Mouse (Mus musculus): Measurements from ENCODE around the gene Ptprr. TPM values are rescaled to one million over a fixed set of nuclear protein-coding genes. Genes with fewer than 3 reads are reported as not detected.

The Ptprr gene
- polyA plus RNA-seq, 1 experiment from 2014 or later, result 2.9 TPM

- no peak for ATAC-seq (ENCODE audit: low FRiP score)
- no peaks in the 10 kb centered on the region for H3K4me1 ChIP-seq (ENCODE audit: control insufficient read depth, insufficient read depth, low read length)
These were observed 243.5 kb downstream of the Ptprr start for GRCm38 (mm10) chr10:116261559-116261958.

GRCm38 (mm10) chr10:116264521-116264920 lies 246.5 kb downstream of the Ptprr start:
- H3K27ac ChIP-seq (ENCODE audit: low read depth, low read length), result no peak overlapping the region
- no peaks in the 10 kb centered on the region for H3K27me3 ChIP-seq (ENCODE audit: control insufficient read depth, insufficient read depth, low read length)
- no peak overlapping the region for H3K4me2 ChIP-seq
- WGBS, result 84% methylated on average over 11 of the region's 11 CpGs
- H3K9me3 ChIP-seq (ENCODE audit: control insufficient read depth, low read length), result no peaks in the 10 kb centered on the region
- H3K4me3 ChIP-seq (ENCODE audit: low read depth, low read length), result no peak overlapping the region
- no peak for DNase-seq (ENCODE audit: low spot score, missing footprints)
- H3K9ac ChIP-seq (ENCODE audit: low read length), result no peak overlapping the region
- ATAC-seq (ENCODE audit: low FRiP score), result no peak
- H3K4me1 ChIP-seq (ENCODE audit: control insufficient read depth, insufficient read depth, low read length), result peaks cover 4% of the 10 kb centered on the region; the same call in 1 of the 2 replicates
- no peaks in the 10 kb centered on the region for H3K36me3 ChIP-seq (ENCODE audit: control insufficient read depth, insufficient read depth, low read length)

More at GRCm38 (mm10) chr10:116261559-116261958, 243.5 kb downstream of the Ptprr start:
- Histone ChIP-seq H3K4me3 (ENCODE audit: low read depth, low read length) (no peak overlapping the region), H3K27ac (ENCODE audit: low read depth, low read length) (no peak overlapping the region), H3K9me3 (ENCODE audit: control insufficient read depth, low read length) (no peaks in the 10 kb centered on the region), H3K4me2 (no peak overlapping the region), H3K27me3 (ENCODE audit: control insufficient read depth, insufficient read depth, low read length) (no peaks in the 10 kb centered on the region), H3K9ac (ENCODE audit: low read length) (no peak overlapping the region), H3K36me3 (ENCODE audit: control insufficient read depth, insufficient read depth, low read length) (no peaks in the 10 kb centered on the region)
- DNase-seq (ENCODE audit: low spot score, missing footprints), result no peak
- 68% methylated on average over 5 of the region's 5 CpGs for WGBS

DNA sequence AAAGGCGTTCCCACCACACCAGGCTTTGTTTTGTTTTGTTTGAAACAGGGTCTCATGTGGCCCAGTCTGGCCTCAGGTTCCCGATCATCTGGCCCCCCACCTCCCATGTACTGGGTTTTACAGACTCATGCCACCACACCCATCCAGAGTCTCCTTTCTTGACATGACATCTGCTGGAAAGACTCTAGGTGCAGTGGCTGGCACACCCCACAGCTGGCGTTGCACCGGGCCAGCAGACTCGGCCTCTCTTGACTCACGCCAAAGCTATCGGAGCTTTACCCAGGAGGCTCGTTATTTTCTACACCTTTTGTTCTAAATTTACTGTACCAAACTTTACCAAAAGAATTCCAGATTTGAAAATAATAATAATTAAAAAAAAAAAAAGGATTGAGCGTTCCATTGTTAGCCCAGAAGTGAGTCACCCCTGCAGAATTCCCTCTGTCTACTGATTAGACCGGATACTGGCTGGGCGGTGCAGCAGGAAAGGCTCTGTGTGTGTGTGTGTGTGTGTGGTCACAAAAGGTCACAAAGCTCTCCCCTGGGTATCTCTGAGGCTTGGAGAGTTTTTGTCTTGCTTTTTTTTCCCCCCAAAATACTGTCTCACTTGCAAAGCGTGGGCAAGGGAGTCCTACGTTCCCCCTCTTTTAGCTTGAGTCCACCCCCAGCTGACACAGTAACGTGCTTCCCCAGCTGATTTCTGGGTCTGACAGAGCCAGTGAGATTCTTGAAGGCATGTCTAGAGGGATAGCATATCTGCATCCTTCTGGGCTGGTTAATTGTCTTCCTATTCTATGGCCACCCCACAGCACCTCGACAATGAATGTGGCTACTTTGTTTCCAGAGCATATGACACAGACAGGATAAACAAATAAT lies 248.8 kb downstream of the Ptprr start:
- Histone ChIP-seq H3K9me3 (ENCODE audit: control insufficient read depth, low read length) (no peaks in the 10 kb centered on the region), H3K27me3 (ENCODE audit: control insufficient read depth, insufficient read depth, low read length) (no peaks in the 10 kb centered on the region), H3K36me3 (ENCODE audit: control insufficient read depth, insufficient read depth, low read length) (no peaks in the 10 kb centered on the region), H3K4me3 (ENCODE audit: low read depth, low read length) (no peak overlapping the region), H3K4me2 (no peak overlapping the region), H3K27ac (ENCODE audit: low read depth, low read length) (no peak overlapping the region), H3K4me1 (ENCODE audit: control insufficient read depth, insufficient read depth, low read length) (peaks cover 4% of the 10 kb centered on the region; the same call in 1 of the 2 replicates), H3K9ac (ENCODE audit: low read length) (no peak overlapping the region)
- ATAC-seq (ENCODE audit: low FRiP score) (no peak), DNase-seq (ENCODE audit: low spot score, missing footprints) (no peak)
- 78% methylated on average over 15 of the region's 15 CpGs for WGBS

- DNase-seq (ENCODE audit: low spot score, missing footprints), result no peak
- Histone ChIP-seq H3K27ac (ENCODE audit: low read depth, low read length) (no peak overlapping the region), H3K4me3 (ENCODE audit: low read depth, low read length) (no peak overlapping the region), H3K9ac (ENCODE audit: low read length) (no peak overlapping the region), H3K4me1 (ENCODE audit: control insufficient read depth, insufficient read depth, low read length) (peaks cover 4% of the 10 kb centered on the region; the same call in 1 of the 2 replicates), H3K9me3 (ENCODE audit: control insufficient read depth, low read length) (no peaks in the 10 kb centered on the region), H3K4me2 (no peak overlapping the region), H3K36me3 (ENCODE audit: control insufficient read depth, insufficient read depth, low read length) (no peaks in the 10 kb centered on the region), H3K27me3 (ENCODE audit: control insufficient read depth, insufficient read depth, low read length) (no peaks in the 10 kb centered on the region)
- no peak for ATAC-seq (ENCODE audit: low FRiP score)
- 67% methylated on average over 4 of the region's 4 CpGs for WGBS
These were observed 249.4 kb downstream of the Ptprr start for GRCm38 (mm10) chr10:116267434-116267822.

GRCm38 (mm10) chr10:116268343-116268742 lies 250.3 kb downstream of the Ptprr start:
- Histone ChIP-seq H3K9ac (ENCODE audit: low read length) (no peak overlapping the region), H3K27ac (ENCODE audit: low read depth, low read length) (no peak overlapping the region), H3K4me2 (no peak overlapping the region), H3K27me3 (ENCODE audit: control insufficient read depth, insufficient read depth, low read length) (no peaks in the 10 kb centered on the region), H3K36me3 (ENCODE audit: control insufficient read depth, insufficient read depth, low read length) (no peaks in the 10 kb centered on the region), H3K9me3 (ENCODE audit: control insufficient read depth, low read length) (no peaks in the 10 kb centered on the region), H3K4me3 (ENCODE audit: low read depth, low read length) (no peak overlapping the region), H3K4me1 (ENCODE audit: control insufficient read depth, insufficient read depth, low read length) (peaks cover 4% of the 10 kb centered on the region; the same call in 1 of the 2 replicates)
- ATAC-seq (ENCODE audit: low FRiP score), result peak; percentile 38; the same call in 1 of the 2 replicates
- 42% methylated on average over 4 of the region's 4 CpGs for WGBS
- no peak for DNase-seq (ENCODE audit: low spot score, missing footprints)

- H3K4me3 ChIP-seq (ENCODE audit: low read depth, low read length), result no peak overlapping the region
- peaks cover 4% of the 10 kb centered on the region; the same call in 1 of the 2 replicates for H3K4me1 ChIP-seq (ENCODE audit: control insufficient read depth, insufficient read depth, low read length)
- H3K9me3 ChIP-seq (ENCODE audit: control insufficient read depth, low read length), result no peaks in the 10 kb centered on the region
- ATAC-seq (ENCODE audit: low FRiP score), result no peak
- no peak overlapping the region for H3K9ac ChIP-seq (ENCODE audit: low read length)
- peak; percentile 72 for DNase-seq (ENCODE audit: low spot score, missing footprints)
- 73% methylated on average over 12 of the region's 12 CpGs for WGBS
- no peak overlapping the region for H3K27ac ChIP-seq (ENCODE audit: low read depth, low read length)
- H3K36me3 ChIP-seq (ENCODE audit: control insufficient read depth, insufficient read depth, low read length), result no peaks in the 10 kb centered on the region
- no peaks in the 10 kb centered on the region for H3K27me3 ChIP-seq (ENCODE audit: control insufficient read depth, insufficient read depth, low read length)
- H3K4me2 ChIP-seq, result no peak overlapping the region
These were observed 252.8 kb downstream of the Ptprr start for GRCm38 (mm10) chr10:116270646-116271469.

DNA sequence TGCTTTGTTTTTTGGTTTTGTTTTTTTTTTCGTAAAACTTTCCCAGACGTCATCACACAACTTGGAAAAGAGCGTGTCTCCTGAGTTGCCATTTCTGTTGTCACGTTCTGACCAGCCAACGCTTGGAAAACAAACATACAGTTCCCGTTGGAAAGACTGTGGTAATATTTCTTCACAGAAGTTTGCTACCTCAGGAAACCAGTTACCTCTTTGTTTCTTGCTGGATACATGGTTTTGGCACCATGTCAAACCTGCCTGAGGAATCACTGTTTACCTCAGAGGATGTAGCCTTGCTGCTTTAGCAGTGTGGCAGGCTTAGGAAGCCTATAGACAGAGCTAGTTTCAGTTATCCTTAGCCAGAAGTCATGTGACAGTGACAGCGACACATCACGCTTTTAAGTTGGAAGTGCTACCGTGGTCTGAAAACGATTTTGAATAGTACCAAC lies 253.5 kb downstream of the Ptprr start:
- 92% methylated on average over 10 of the region's 10 CpGs for WGBS
- Histone ChIP-seq H3K4me1 (ENCODE audit: control insufficient read depth, insufficient read depth, low read length) (peaks cover 4% of the 10 kb centered on the region; the same call in 1 of the 2 replicates), H3K4me2 (no peak overlapping the region), H3K36me3 (ENCODE audit: control insufficient read depth, insufficient read depth, low read length) (no peaks in the 10 kb centered on the region), H3K4me3 (ENCODE audit: low read depth, low read length) (no peak overlapping the region), H3K9me3 (ENCODE audit: control insufficient read depth, low read length) (no peaks in the 10 kb centered on the region), H3K27ac (ENCODE audit: low read depth, low read length) (no peak overlapping the region), H3K9ac (ENCODE audit: low read length) (no peak overlapping the region), H3K27me3 (ENCODE audit: control insufficient read depth, insufficient read depth, low read length) (no peaks in the 10 kb centered on the region)
- ATAC-seq (ENCODE audit: low FRiP score) (no peak), DNase-seq (ENCODE audit: low spot score, missing footprints) (peak; percentile 71)

DNA sequence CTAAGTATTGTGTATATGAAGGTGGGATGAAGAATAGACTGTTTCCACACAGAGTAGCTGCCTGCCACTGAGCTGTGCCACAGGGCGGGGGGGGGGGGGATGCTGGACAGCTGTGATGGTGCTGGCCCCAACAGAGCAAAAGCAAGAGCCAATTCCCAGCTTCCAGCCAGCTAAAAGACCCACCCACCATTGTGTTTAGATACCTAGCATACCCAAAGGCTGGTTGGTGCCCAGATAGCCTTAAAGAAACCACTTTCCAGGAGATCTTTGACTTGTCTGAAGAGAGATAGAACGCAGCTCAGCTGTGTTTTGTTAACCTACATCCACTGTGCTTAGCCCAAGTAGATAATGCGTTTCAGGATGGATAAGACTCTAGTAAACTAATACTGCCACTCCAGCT lies 254.1 kb downstream of the Ptprr start:
- H3K4me2 ChIP-seq, result no peak overlapping the region
- peak; percentile 68 for DNase-seq (ENCODE audit: low spot score, missing footprints)
- no peak overlapping the region for H3K27ac ChIP-seq (ENCODE audit: low read depth, low read length)
- H3K4me1 ChIP-seq (ENCODE audit: control insufficient read depth, insufficient read depth, low read length), result peaks cover 4% of the 10 kb centered on the region; the same call in 1 of the 2 replicates
- no peak overlapping the region for H3K9ac ChIP-seq (ENCODE audit: low read length)
- no peak for ATAC-seq (ENCODE audit: low FRiP score)
- no peaks in the 10 kb centered on the region for H3K9me3 ChIP-seq (ENCODE audit: control insufficient read depth, low read length)
- no peaks in the 10 kb centered on the region for H3K36me3 ChIP-seq (ENCODE audit: control insufficient read depth, insufficient read depth, low read length)
- H3K27me3 ChIP-seq (ENCODE audit: control insufficient read depth, insufficient read depth, low read length), result no peaks in the 10 kb centered on the region
- WGBS, result 77% methylated on average over 3 of the region's 3 CpGs
- no peak overlapping the region for H3K4me3 ChIP-seq (ENCODE audit: low read depth, low read length)

DNA sequence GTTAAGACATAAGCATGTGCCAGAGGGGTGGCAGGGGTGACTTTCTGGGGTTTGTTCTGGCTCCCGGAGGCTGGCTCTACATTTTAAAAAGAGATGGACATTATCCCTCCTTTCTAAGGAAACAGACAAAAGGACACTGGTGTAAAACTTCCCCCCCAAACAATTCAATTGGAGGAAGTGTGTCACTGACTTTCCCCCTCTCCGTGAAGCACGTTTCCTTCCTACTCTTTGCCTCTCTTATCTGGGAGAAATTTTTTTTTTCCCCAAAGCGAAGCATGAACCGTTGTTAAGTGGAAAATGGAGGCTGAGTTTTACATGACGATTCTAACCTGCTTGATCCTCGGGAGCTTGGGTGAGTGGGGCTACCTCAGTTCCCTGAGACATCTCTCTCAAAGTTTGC lies 257.3 kb downstream of the Ptprr start, which contains the start of gene Ptprb:
Gene Ptprb, plus strand, starts transcription at position 244 of the 400 bp plus-strand sequence.
- 77% methylated on average over 7 of the region's 7 CpGs for WGBS
- Histone ChIP-seq H3K9me3 (ENCODE audit: control insufficient read depth, low read length) (no peaks in the 10 kb centered on the region), H3K27ac (ENCODE audit: low read depth, low read length) (no peak within 1 kb of the TSS), H3K4me2 (no peak within 1 kb of the TSS), H3K36me3 (ENCODE audit: control insufficient read depth, insufficient read depth, low read length) (no peaks in the 10 kb centered on the region), H3K9ac (ENCODE audit: low read length) (no peak within 1 kb of the TSS), H3K4me1 (ENCODE audit: control insufficient read depth, insufficient read depth, low read length) (no peaks in the 10 kb centered on the region), H3K27me3 (ENCODE audit: control insufficient read depth, insufficient read depth, low read length) (no peaks in the 10 kb centered on the region), H3K4me3 (ENCODE audit: low read depth, low read length) (no peak within 1 kb of the TSS)
- ATAC-seq (ENCODE audit: low FRiP score) (no peak), DNase-seq (ENCODE audit: low spot score, missing footprints) (peak; percentile 44)

Data from midbrain, embryonic 11.5 days (tissue).